Mouse (Mus musculus) kidney, adult 2 months (tissue): ENCODE results near the gene Vwa5b2.

ENCODE experiments used
- CTCF ChIP-seq: fragments of 200-500 bp; conservative IDR thresholded peaks from 2 replicates; pipeline ENCODE4 v1.5.1; 2011; ENCODE audit warnings: low read depth, mild to moderate bottlenecking, control low read depth, low read length, moderate library complexity, mixed read lengths; ENCODE audit not compliant: insufficient read depth, insufficient read length
- POLR2A ChIP-seq: fragments of 200-500 bp; IDR thresholded peaks from one replicate; pipeline ENCODE4 v1.6.1; 2011; ENCODE audit warnings: low read depth, low read length, control low read depth

DNA sequence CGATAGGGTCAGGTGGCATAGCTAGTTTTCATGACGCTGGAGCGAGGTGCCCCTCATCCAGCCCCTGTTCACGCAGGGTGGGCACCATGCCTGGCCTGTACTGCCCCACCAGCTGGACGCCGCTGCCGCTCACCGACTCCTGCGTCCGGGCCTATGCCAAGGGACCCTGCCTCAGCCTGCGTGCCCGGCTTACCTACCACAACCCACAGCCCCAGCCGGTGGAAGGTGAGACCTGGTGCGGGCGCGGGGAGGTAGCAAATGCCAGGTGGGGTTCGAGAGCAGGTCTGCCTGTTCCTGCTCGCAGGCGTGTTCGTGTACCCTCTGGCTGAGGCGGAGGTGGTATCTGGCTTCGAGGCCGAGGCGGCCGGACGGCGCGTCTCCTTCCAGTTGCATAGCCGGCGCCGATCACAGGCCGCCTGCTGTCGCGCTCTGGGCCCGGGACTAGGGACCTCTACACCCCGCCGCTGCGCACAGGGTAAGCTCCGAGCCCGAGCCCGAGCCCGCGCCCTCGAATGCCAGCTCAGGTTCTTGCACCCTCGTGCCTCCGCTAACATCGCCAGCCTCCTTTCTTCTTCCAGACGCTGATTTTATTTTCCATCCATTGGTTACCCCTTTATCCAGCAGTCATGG is 1.9 kb downstream of the Vwa5b2 start:
- TF ChIP-seq POLR2A (no peak), CTCF (no peak)
